Mouse (Mus musculus) ES-Bruce4 (cell line): ENCODE data around the gene Apopt1. TPM values are rescaled to one million over a fixed set of nuclear protein-coding genes. Genes with fewer than 3 reads are reported as not detected.

Experiments
- H3K27ac ChIP-seq: 2 replicates; pipeline ENCODE4 v1.5.1; 2012; ENCODE audit warnings: low read length, inconsistent platforms; ENCODE audit not compliant: insufficient read depth
- H3K27me3 ChIP-seq: 2 replicates; pipeline ENCODE4 v1.6.1; 2012; ENCODE audit warnings: mild to moderate bottlenecking, low read length, inconsistent platforms; ENCODE audit not compliant: control insufficient read depth, poor library complexity, insufficient read depth, severe bottlenecking
- H3K36me3 ChIP-seq: 2 replicates; pipeline ENCODE4 v1.6.1; 2012; ENCODE audit warnings: inconsistent platforms, mild to moderate bottlenecking, low read length, moderate library complexity; ENCODE audit not compliant: control insufficient read depth, poor library complexity, insufficient read depth, severe bottlenecking
- H3K4me1 ChIP-seq: one replicate; pipeline ENCODE4 v1.8.1; 2011; ENCODE audit warnings: low read length; ENCODE audit not compliant: control insufficient read depth, insufficient read depth
- H3K4me3 ChIP-seq: 2 replicates; pipeline ENCODE4 v1.5.1; 2011; ENCODE audit warnings: low read depth, mild to moderate bottlenecking, low read length
- H3K9ac ChIP-seq: 2 replicates; pipeline ENCODE4 v1.6.1; 2012; ENCODE audit warnings: low read depth, mild to moderate bottlenecking, inconsistent platforms; ENCODE audit not compliant: poor library complexity, severe bottlenecking
- H3K9me3 ChIP-seq: replicated peaks from 2 replicates; pipeline ENCODE4 v1.6.1; 2012; ENCODE audit warnings: mild to moderate bottlenecking, low read length, inconsistent platforms; ENCODE audit not compliant: control insufficient read depth, poor library complexity, insufficient read depth, severe bottlenecking
- CTCF ChIP-seq: IDR thresholded peaks from one replicate; pipeline ENCODE4 v1.8.1; 2011; ENCODE audit warnings: low read depth, low read length
- EP300 ChIP-seq: IDR thresholded peaks from 2 replicates; pipeline ENCODE4 v1.6.1; 2011; ENCODE audit warnings: low read depth, low read length; ENCODE audit not compliant: insufficient read depth
- POLR2A ChIP-seq: IDR thresholded peaks from one replicate; pipeline ENCODE4 v1.8.1; 2011; ENCODE audit warnings: low read length; ENCODE audit not compliant: insufficient read depth
- polyA plus RNA-seq: library from polyadenylated mRNA; stranded (reverse); fragments of >200 nt; gene quantifications from 2 replicates; pipeline ENCODE4 v1.2.4, GENCODE M21; 2011; ENCODE audit warnings: low read depth; ENCODE audit not compliant: missing spikeins, insufficient read depth, insufficient read length

The Apopt1 gene
- polyA plus RNA-seq, 1 experiment: 49.4 TPM

GRCm38 (mm10) chr12:111668457-111668912 is 44.6 kb upstream of the Apopt1 start:
- Histone ChIP-seq H3K9me3 (no peaks in the 10 kb centered on the region), H3K27ac (0 out of 2 replicates have a peak overlapping the region, but pooled peaks have one; percentile 13), H3K27me3 (no peaks in the 10 kb centered on the region), H3K36me3 (no peaks in the 10 kb centered on the region), H3K4me3 (no peak overlapping the region), H3K4me1 (peaks cover 4% of the 10 kb centered on the region), H3K9ac (no peak overlapping the region)
- TF ChIP-seq EP300 (peak; percentile 42; the same call in 1 of the 2 replicates), POLR2A (peak; percentile 16), CTCF (peak; percentile 96)

- H3K4me3 ChIP-seq: no peak overlapping the region
- no peaks in the 10 kb centered on the region for H3K27me3 ChIP-seq
- H3K27ac ChIP-seq: no peak overlapping the region
- TF ChIP-seq CTCF (no peak), POLR2A (no peak), EP300 (no peak)
- no peak overlapping the region for H3K9ac ChIP-seq
- H3K4me1 ChIP-seq: peaks cover 4% of the 10 kb centered on the region
- H3K9me3 ChIP-seq: no peaks in the 10 kb centered on the region
- no peaks in the 10 kb centered on the region for H3K36me3 ChIP-seq
These were observed 43.9 kb upstream of the Apopt1 start for GRCm38 (mm10) chr12:111669000-111669788.

GRCm38 (mm10) chr12:111669961-111670360 is 43.1 kb upstream of the Apopt1 start:
- no peak for TF ChIP-seq POLR2A
- TF ChIP-seq EP300: no peak
- no peak for TF ChIP-seq CTCF

GRCm38 (mm10) chr12:111670371-111670971 is 42.6 kb upstream of the Apopt1 start:
- H3K27me3 ChIP-seq: no peaks in the 10 kb centered on the region
- no peaks in the 10 kb centered on the region for H3K9me3 ChIP-seq
- no peak overlapping the region for H3K27ac ChIP-seq
- peaks cover 2% of the 10 kb centered on the region for H3K4me1 ChIP-seq
- H3K9ac ChIP-seq: peak overlapping the region; percentile 64
- peak; percentile 54; the same call in 1 of the 2 replicates for TF ChIP-seq EP300
- no peak for TF ChIP-seq POLR2A
- no peaks in the 10 kb centered on the region for H3K36me3 ChIP-seq
- H3K4me3 ChIP-seq: peak overlapping the region; percentile 68

More at GRCm38 (mm10) chr12:111669961-111670360, 43.1 kb upstream of the Apopt1 start:
- Histone ChIP-seq H3K36me3 (no peaks in the 10 kb centered on the region), H3K9ac (no peak overlapping the region), H3K4me1 (peaks cover 4% of the 10 kb centered on the region), H3K27me3 (no peaks in the 10 kb centered on the region), H3K27ac (no peak overlapping the region), H3K9me3 (no peaks in the 10 kb centered on the region), H3K4me3 (peak overlapping the region; percentile 68)

GRCm38 (mm10) chr12:111670976-111671375 is 42.1 kb upstream of the Apopt1 start:
- Histone ChIP-seq H3K27me3 (no peaks in the 10 kb centered on the region), H3K4me3 (peak overlapping the region; percentile 68), H3K36me3 (no peaks in the 10 kb centered on the region), H3K9ac (peak overlapping the region; percentile 64), H3K4me1 (peaks cover 2% of the 10 kb centered on the region), H3K27ac (no peak overlapping the region), H3K9me3 (no peaks in the 10 kb centered on the region)
- no peak for TF ChIP-seq CTCF

GRCm38 (mm10) chr12:111671431-111671902 is 41.6 kb upstream of the Apopt1 start:
- TF ChIP-seq EP300 (no peak), POLR2A (no peak), CTCF (no peak)
- H3K4me1 ChIP-seq: peaks cover 2% of the 10 kb centered on the region
- peak overlapping the region; percentile 64 for H3K9ac ChIP-seq
- H3K27ac ChIP-seq: no peak overlapping the region
- H3K27me3 ChIP-seq: no peaks in the 10 kb centered on the region
- H3K36me3 ChIP-seq: no peaks in the 10 kb centered on the region
- no peaks in the 10 kb centered on the region for H3K9me3 ChIP-seq
- peak overlapping the region; percentile 68 for H3K4me3 ChIP-seq
